Mouse (Mus musculus) intestine, embryonic 16.5 days (tissue): ENCODE data around the gene Bco1. TPM values are rescaled to one million over a fixed set of nuclear protein-coding genes. Genes with fewer than 3 reads are reported as not detected.
A peak's percentile ranks its signal among the peaks of the same experiment; 100 is the strongest.

Experiments
- ATAC-seq: fragments of 200-750 bp; cut with Nextera tagmentation; 2 replicates; pipeline ENCODE4 v1.8.0; 2017; ENCODE audit warnings: moderate TSS enrichment, moderate library complexity
- H3K27ac ChIP-seq: fragments of 300-500 bp; sonication (generic); 2 replicates; pipeline ENCODE4 v1.5.1; 2014; ENCODE audit warnings: mild to moderate bottlenecking, low read length
- H3K27me3 ChIP-seq: fragments of 300-500 bp; sonication (generic); replicated peaks from 2 replicates; pipeline ENCODE4 v1.6.1; 2014; ENCODE audit warnings: low read length, control low read depth, mixed read lengths; ENCODE audit not compliant: control insufficient read depth, insufficient read depth
- H3K36me3 ChIP-seq: fragments of 300-500 bp; sonication (generic); 2 replicates; pipeline ENCODE4 v1.6.1; 2014; ENCODE audit warnings: low read length, control low read depth; ENCODE audit not compliant: control insufficient read depth, insufficient read depth
- H3K4me1 ChIP-seq: fragments of 300-500 bp; sonication (generic); 2 replicates; pipeline ENCODE4 v1.6.1; 2014; ENCODE audit warnings: low read length, control low read depth, mixed read lengths; ENCODE audit not compliant: control insufficient read depth, insufficient read depth
- H3K4me2 ChIP-seq: fragments of 300-500 bp; sonication (generic); 2 replicates; pipeline ENCODE4 v1.6.1; 2014; ENCODE audit warnings: low read depth, low read length, control low read depth
- H3K4me3 ChIP-seq: fragments of 300-500 bp; sonication (generic); 2 replicates; pipeline ENCODE4 v1.5.1; 2014; ENCODE audit warnings: mild to moderate bottlenecking, low read length
- H3K9ac ChIP-seq: fragments of 300-500 bp; sonication (generic); 2 replicates; pipeline ENCODE4 v1.6.1; 2014; ENCODE audit warnings: low read depth, low read length
- H3K9me3 ChIP-seq: fragments of 300-500 bp; sonication (generic); 2 replicates; pipeline ENCODE4 v1.6.1; 2016; ENCODE audit warnings: low read length, control low read depth; ENCODE audit not compliant: control insufficient read depth
- WGBS: fragments of 180-500 bp; shearing (Covaris S2); extraction: QIAGEN DNeasy Blood & Tissue Kit; methylation state at CpG from one replicate; pipeline ENCODE4 v1.1.7; 2014; 5-methylcytosine and 5-hydroxymethylcytosine counted together
- polyA plus RNA-seq: library from polyadenylated mRNA; unstranded; fragments of >200 nt; fragmentation: Nextera tagmentation; extraction: Ambion mirVana; gene quantifications from 2 replicates; pipeline ENCODE4 v1.2.1, GENCODE M21; 2015

Bco1 gene
- polyA plus RNA-seq, 1 experiment from 2014 or later: 1.2 TPM

GRCm38 (mm10) chr8:117082947-117083559, 12.6 kb upstream of the Bco1 start:
- 49% methylated on average over 9 of the region's 9 CpGs for WGBS
- no peak overlapping the region for H3K27ac ChIP-seq
- no peak overlapping the region for H3K4me3 ChIP-seq
- no peak overlapping the region for H3K4me2 ChIP-seq
- no peaks in the 10 kb centered on the region for H3K9me3 ChIP-seq
- H3K4me1 ChIP-seq: no peaks in the 10 kb centered on the region
- no peak for ATAC-seq
- H3K9ac ChIP-seq: no peak overlapping the region
- no peaks in the 10 kb centered on the region for H3K27me3 ChIP-seq
- no peaks in the 10 kb centered on the region for H3K36me3 ChIP-seq

GRCm38 (mm10) chr8:117085521-117085920, 10.1 kb upstream of the Bco1 start:
- H3K27me3 ChIP-seq: no peaks in the 10 kb centered on the region
- H3K4me2 ChIP-seq: no peak overlapping the region
- 37% methylated on average over 8 of the region's 8 CpGs for WGBS
- no peak overlapping the region for H3K9ac ChIP-seq
- no peaks in the 10 kb centered on the region for H3K36me3 ChIP-seq
- no peak overlapping the region for H3K27ac ChIP-seq
- no peaks in the 10 kb centered on the region for H3K4me1 ChIP-seq
- peak; percentile 77 for ATAC-seq
- no peaks in the 10 kb centered on the region for H3K9me3 ChIP-seq
- H3K4me3 ChIP-seq: no peak overlapping the region

- Histone ChIP-seq H3K4me2 (no peak overlapping the region), H3K4me3 (no peak overlapping the region), H3K36me3 (no peaks in the 10 kb centered on the region), H3K27me3 (no peaks in the 10 kb centered on the region), H3K4me1 (no peaks in the 10 kb centered on the region), H3K9me3 (no peaks in the 10 kb centered on the region), H3K9ac (no peak overlapping the region), H3K27ac (no peak overlapping the region)
- ATAC-seq: no peak
These were observed 8.6 kb upstream of the Bco1 start for GRCm38 (mm10) chr8:117087036-117087435.

GRCm38 (mm10) chr8:117089802-117090201, 5.9 kb upstream of the Bco1 start:
- peak; percentile 55 for ATAC-seq
- no peak overlapping the region for H3K4me2 ChIP-seq
- 68% methylated on average over 4 of the region's 4 CpGs for WGBS
- no peaks in the 10 kb centered on the region for H3K9me3 ChIP-seq
- no peaks in the 10 kb centered on the region for H3K27me3 ChIP-seq
- H3K4me3 ChIP-seq: no peak overlapping the region
- H3K36me3 ChIP-seq: no peaks in the 10 kb centered on the region
- no peak overlapping the region for H3K9ac ChIP-seq
- no peaks in the 10 kb centered on the region for H3K4me1 ChIP-seq
- no peak overlapping the region for H3K27ac ChIP-seq

- 47% methylated on average over 5 of the region's 5 CpGs for WGBS
- no peak for ATAC-seq
- Histone ChIP-seq H3K4me2 (no peak overlapping the region), H3K4me1 (peaks cover 20% of the 10 kb centered on the region), H3K36me3 (no peaks in the 10 kb centered on the region), H3K4me3 (no peak overlapping the region), H3K27me3 (no peaks in the 10 kb centered on the region), H3K9me3 (no peaks in the 10 kb centered on the region), H3K27ac (no peak overlapping the region), H3K9ac (no peak overlapping the region)
These were observed 1.6 kb upstream of the Bco1 start for GRCm38 (mm10) chr8:117094053-117094452.

GRCm38 (mm10) chr8:117097051-117097563, 1.5 kb downstream of the Bco1 start:
- Histone ChIP-seq H3K4me2 (peak overlapping the region; percentile 13; the same call in 1 of the 2 replicates), H3K36me3 (no peaks in the 10 kb centered on the region), H3K4me1 (peaks cover 20% of the 10 kb centered on the region), H3K27ac (peak overlapping the region; percentile 46), H3K9ac (no peak overlapping the region; the same call in 1 of the 2 replicates), H3K27me3 (no peaks in the 10 kb centered on the region), H3K9me3 (0 out of 2 replicates have a peak, but pooled peaks cover 3% of the 10 kb centered on the region), H3K4me3 (no peak overlapping the region)
- peak; percentile 53 for ATAC-seq
- WGBS: 39% methylated on average over 10 of the region's 10 CpGs

GRCm38 (mm10) chr8:117097564-117098191, 2.0 kb downstream of the Bco1 start:
- Histone ChIP-seq H3K27ac (peak overlapping the region; percentile 65; the same call in 1 of the 2 replicates), H3K27me3 (no peaks in the 10 kb centered on the region), H3K36me3 (no peaks in the 10 kb centered on the region), H3K9me3 (0 out of 2 replicates have a peak, but pooled peaks cover 3% of the 10 kb centered on the region), H3K4me3 (no peak overlapping the region), H3K4me1 (peaks cover 20% of the 10 kb centered on the region), H3K9ac (peak overlapping the region; percentile 3; the same call in 1 of the 2 replicates), H3K4me2 (peak overlapping the region; percentile 13; the same call in 1 of the 2 replicates)
- ATAC-seq: peak; percentile 52
- 34% methylated on average over 11 of the region's 11 CpGs for WGBS

GRCm38 (mm10) chr8:117107533-117107932, 11.9 kb downstream of the Bco1 start:
- no peaks in the 10 kb centered on the region for H3K27me3 ChIP-seq
- 13% methylated on average over 9 of the region's 9 CpGs for WGBS
- no peak overlapping the region for H3K27ac ChIP-seq
- H3K9ac ChIP-seq: no peak overlapping the region
- H3K4me2 ChIP-seq: no peak overlapping the region
- ATAC-seq: 0 out of 2 replicates have a peak, but pooled peaks have one; percentile 2
- H3K4me3 ChIP-seq: no peak overlapping the region
- H3K36me3 ChIP-seq: no peaks in the 10 kb centered on the region
- no peaks in the 10 kb centered on the region for H3K9me3 ChIP-seq
- peaks cover 8% of the 10 kb centered on the region; the same call in 1 of the 2 replicates for H3K4me1 ChIP-seq

- Histone ChIP-seq H3K4me1 (peaks cover 10% of the 10 kb centered on the region; the same call in 1 of the 2 replicates), H3K4me2 (no peak overlapping the region), H3K4me3 (no peak overlapping the region), H3K27me3 (no peaks in the 10 kb centered on the region), H3K27ac (no peak overlapping the region), H3K36me3 (no peaks in the 10 kb centered on the region), H3K9ac (no peak overlapping the region), H3K9me3 (no peaks in the 10 kb centered on the region)
- ATAC-seq: no peak
- WGBS: 92% methylated on average over 19 of the region's 19 CpGs
These were observed 13.5 kb downstream of the Bco1 start for GRCm38 (mm10) chr8:117109018-117109711.
